Mouse (Mus musculus) liver, postnatal 0 days (tissue): ENCODE measurements around the gene Speer4b.

ENCODE experiments used
- CTCF ChIP-seq: sonication (generic); IDR thresholded peaks from 2 replicates; pipeline ENCODE4 v1.5.1; 2016; ENCODE audit warnings: antibody characterized with exemption, low read depth
- EP300 ChIP-seq: IDR thresholded peaks from 2 replicates; pipeline ENCODE4 v1.6.1; 2016; ENCODE audit warnings: antibody characterized with exemption, low read depth, mild to moderate bottlenecking

GRCm38 (mm10) chr5:27549291-27549690 lies 48.1 kb upstream of the Speer4b start:
- no peak for TF ChIP-seq CTCF
- no peak for TF ChIP-seq EP300
